Mouse (Mus musculus) C2C12 (cell line): ENCODE measurements around the gene Cavin1. TPM values are rescaled to one million over a fixed set of nuclear protein-coding genes. Genes with fewer than 3 reads are reported as not detected.
A peak's percentile ranks its signal among the peaks of the same experiment; 100 is the strongest.

Source experiments
- H3K27me3 ChIP-seq: one replicate; pipeline ENCODE4 v1.6.1; 2011; ENCODE audit not compliant: control insufficient read depth, insufficient read depth, insufficient read length
- H3K36me3 ChIP-seq: one replicate; pipeline ENCODE4 v1.6.1; 2011; ENCODE audit not compliant: control insufficient read depth, insufficient read depth
- H3K4me3 ChIP-seq: one replicate; pipeline ENCODE4 v1.5.1; 2011; ENCODE audit warnings: mild to moderate bottlenecking, control low read depth; ENCODE audit not compliant: poor library complexity, insufficient read depth, severe bottlenecking
- H3K79me2 ChIP-seq: one replicate; pipeline ENCODE4 v1.6.1; 2011; ENCODE audit not compliant: control insufficient read depth, insufficient read depth
- H3K79me3 ChIP-seq: one replicate; pipeline ENCODE4 v1.6.1; 2011; ENCODE audit warnings: low read depth, control low read depth
- H3ac ChIP-seq: one replicate; pipeline ENCODE3; 2011; ENCODE audit warnings: low read depth; ENCODE audit not compliant: control insufficient read depth, insufficient read length
- CEBPB ChIP-seq: IDR thresholded peaks from one replicate; pipeline ENCODE4 v1.6.1; 2011; ENCODE audit warnings: low read depth, mild to moderate bottlenecking, control low read depth, moderate library complexity
- CTCF ChIP-seq: IDR thresholded peaks from one replicate; pipeline ENCODE4 v1.5.1; 2011; ENCODE audit not compliant: control insufficient read depth, insufficient read depth, insufficient read length
- FOSL1 ChIP-seq: IDR thresholded peaks from one replicate; pipeline ENCODE4 v1.8.0; 2011; ENCODE audit warnings: mild to moderate bottlenecking, low read length; ENCODE audit not compliant: poor library complexity, insufficient read depth, severe bottlenecking
- MAX ChIP-seq: IDR thresholded peaks from one replicate; pipeline ENCODE4 v1.6.1; 2011; ENCODE audit warnings: mild to moderate bottlenecking, control low read depth
- MYOD1 ChIP-seq: IDR thresholded peaks from one replicate; pipeline ENCODE4 v1.6.1; 2011; ENCODE audit warnings: low read depth; ENCODE audit not compliant: control insufficient read depth, insufficient read length
- MYOG ChIP-seq: IDR thresholded peaks from one replicate; pipeline ENCODE4 v1.6.1; 2011; ENCODE audit not compliant: control insufficient read depth, insufficient read length; ENCODE audit errors: extremely low read depth
- USF1 ChIP-seq: IDR thresholded peaks from one replicate; pipeline ENCODE4 v1.6.1; 2011; ENCODE audit warnings: low read depth, mild to moderate bottlenecking, control low read depth, moderate library complexity
- polyA plus RNA-seq: library from polyadenylated mRNA; unstranded; fragments of >200 nt; fragmentation: generic; extraction: Trizol; gene quantifications from one replicate; pipeline ENCODE4 v1.2.1, GENCODE M21; 2012; ENCODE audit warnings: missing spikeins

Gene Cavin1
- polyA plus RNA-seq, 1 experiment: 418 TPM

DNA sequence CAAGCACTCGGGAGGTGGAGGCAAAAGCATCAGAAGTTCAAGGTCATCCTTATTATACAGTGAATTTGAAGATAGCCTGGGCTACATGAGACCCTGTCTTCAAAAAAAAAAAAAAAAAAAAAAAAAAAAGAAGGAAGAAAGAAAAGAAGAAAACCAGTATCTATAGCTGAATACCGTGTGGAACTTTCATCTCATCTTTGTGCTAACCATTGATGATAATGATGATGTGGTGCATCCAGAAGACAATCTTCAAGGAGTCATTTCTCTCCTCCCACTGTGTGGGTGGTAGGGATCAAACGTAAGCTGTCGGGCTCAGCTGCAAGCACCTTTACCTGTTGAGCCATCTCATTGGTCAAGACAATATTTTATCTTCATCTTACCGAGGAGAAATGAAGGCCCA is 52.7 kb downstream of the Cavin1 start:
- Histone ChIP-seq H3K4me3 (no peak overlapping the region), H3K27me3 (no peaks in the 10 kb centered on the region), H3K79me3 (no peaks in the 10 kb centered on the region), H3ac (no peak overlapping the region), H3K36me3 (peaks cover 8% of the 10 kb centered on the region), H3K79me2 (peaks cover 4% of the 10 kb centered on the region)
- TF ChIP-seq USF1 (no peak), CTCF (no peak), FOSL1 (no peak), MAX (no peak), CEBPB (no peak), MYOD1 (no peak)

DNA sequence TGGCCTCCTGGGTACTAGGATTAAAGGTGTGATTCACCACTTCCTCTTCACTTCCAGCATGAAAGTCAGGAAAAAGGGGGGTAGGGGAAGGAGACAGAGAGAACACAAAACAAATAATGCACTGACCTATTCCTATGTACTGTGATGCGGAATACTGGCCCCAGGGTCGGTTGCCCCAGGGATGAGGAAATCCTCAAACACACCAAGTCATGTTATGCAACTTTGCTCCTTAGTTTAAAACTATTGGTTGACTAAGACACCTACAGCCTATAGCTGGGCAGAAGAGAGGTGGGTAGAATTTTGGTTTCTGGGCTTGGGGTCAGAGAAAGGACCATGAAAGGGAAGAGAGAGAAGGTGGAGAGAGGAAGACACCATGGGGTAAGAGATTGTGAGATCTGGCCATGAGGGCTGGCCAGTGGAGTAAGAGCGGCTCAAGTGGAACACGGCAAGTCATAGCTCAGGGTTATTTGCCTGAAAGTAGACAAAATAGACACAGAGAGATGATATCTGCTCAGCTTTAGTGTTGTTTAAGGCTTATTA is 54.2 kb downstream of the Cavin1 start:
- H3K27me3 ChIP-seq: no peaks in the 10 kb centered on the region
- TF ChIP-seq MYOG: no peak
- TF ChIP-seq CTCF: no peak
- no peak for TF ChIP-seq FOSL1
- no peak for TF ChIP-seq MYOD1
- TF ChIP-seq CEBPB: no peak
- no peak for TF ChIP-seq MAX
- no peak for TF ChIP-seq USF1

GRCm38 (mm10) chr11:100915063-100915462 is 55.6 kb downstream of the Cavin1 start:
- no peak for TF ChIP-seq MYOD1
- TF ChIP-seq MAX: no peak
- TF ChIP-seq MYOG: no peak
- no peak for TF ChIP-seq CTCF
- TF ChIP-seq FOSL1: no peak
- no peak for TF ChIP-seq USF1
- no peak for TF ChIP-seq CEBPB
- Histone ChIP-seq H3K36me3 (peaks cover 12% of the 10 kb centered on the region), H3K4me3 (no peak overlapping the region), H3K79me2 (peaks cover 4% of the 10 kb centered on the region), H3ac (no peak overlapping the region), H3K27me3 (no peaks in the 10 kb centered on the region), H3K79me3 (no peaks in the 10 kb centered on the region)

More for the DNA sequence above, 54.2 kb downstream of the Cavin1 start:
- peaks cover 8% of the 10 kb centered on the region for H3K36me3 ChIP-seq
- H3K79me2 ChIP-seq: peaks cover 4% of the 10 kb centered on the region
- H3ac ChIP-seq: no peak overlapping the region
- no peak overlapping the region for H3K4me3 ChIP-seq
- H3K79me3 ChIP-seq: no peaks in the 10 kb centered on the region

DNA sequence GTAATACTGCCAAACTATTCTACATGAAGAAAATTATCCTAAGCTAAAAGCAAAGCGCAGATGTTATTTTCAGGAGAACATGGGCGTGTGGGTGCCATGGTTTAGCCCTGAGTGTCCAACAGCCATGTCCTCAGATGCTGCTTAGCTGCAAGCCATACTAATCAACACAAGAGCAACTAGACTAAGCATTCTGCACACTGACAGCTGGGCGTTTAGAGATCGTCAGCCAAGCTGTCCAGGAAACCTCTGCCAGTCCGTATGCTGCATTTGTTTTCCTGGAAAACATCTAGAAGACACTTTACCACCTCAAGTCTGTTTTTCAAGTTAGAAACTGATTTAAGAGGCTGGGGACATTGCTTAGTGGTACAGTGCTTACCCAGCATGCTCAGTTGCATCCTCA is 56.3 kb downstream of the Cavin1 start:
- peaks cover 12% of the 10 kb centered on the region for H3K36me3 ChIP-seq
- no peaks in the 10 kb centered on the region for H3K27me3 ChIP-seq
- no peak for TF ChIP-seq MYOG
- no peak for TF ChIP-seq CEBPB
- TF ChIP-seq FOSL1: no peak
- TF ChIP-seq MYOD1: no peak
- TF ChIP-seq USF1: no peak
- TF ChIP-seq CTCF: no peak
- no peak for TF ChIP-seq MAX
- no peak overlapping the region for H3K4me3 ChIP-seq
- peaks cover 4% of the 10 kb centered on the region for H3K79me2 ChIP-seq
- H3K79me3 ChIP-seq: no peaks in the 10 kb centered on the region
- no peak overlapping the region for H3ac ChIP-seq

- Histone ChIP-seq H3K79me2 (peaks cover 4% of the 10 kb centered on the region), H3K79me3 (no peaks in the 10 kb centered on the region), H3K27me3 (no peaks in the 10 kb centered on the region), H3K4me3 (no peak overlapping the region), H3K36me3 (peaks cover 24% of the 10 kb centered on the region), H3ac (peak overlapping the region; percentile 13)
- TF ChIP-seq MYOG: no peak
Observed at GRCm38 (mm10) chr11:100912401-100913155, 58.1 kb downstream of the Cavin1 start.

DNA sequence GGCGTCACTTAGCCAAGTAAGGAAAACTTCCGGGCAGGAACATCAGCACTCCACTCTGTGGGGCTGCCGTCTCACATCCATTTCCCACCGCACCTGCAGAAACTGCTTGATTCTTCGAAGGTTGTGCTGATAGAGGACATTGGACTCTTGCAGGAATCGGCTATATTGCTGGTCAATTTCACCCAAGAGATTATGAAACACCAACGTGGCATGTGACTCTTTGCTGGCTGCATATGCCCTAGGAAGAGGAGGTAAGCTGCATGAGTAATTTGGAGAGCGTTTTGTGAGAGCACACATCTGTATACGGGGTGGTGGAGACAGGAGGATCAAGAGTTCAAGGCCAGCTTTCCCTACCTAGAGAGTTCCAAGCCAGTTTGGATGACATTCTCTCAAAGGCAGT is 62.1 kb downstream of the Cavin1 start:
- Histone ChIP-seq H3K79me3 (no peaks in the 10 kb centered on the region), H3K4me3 (no peak overlapping the region), H3K36me3 (peaks cover 36% of the 10 kb centered on the region), H3K27me3 (no peaks in the 10 kb centered on the region), H3ac (no peak overlapping the region), H3K79me2 (peaks cover 4% of the 10 kb centered on the region)
- TF ChIP-seq CEBPB (no peak), CTCF (no peak), MYOD1 (no peak), FOSL1 (no peak), MAX (no peak), MYOG (no peak), USF1 (no peak)
